Mouse (Mus musculus) stomach, embryonic 14.5 days (tissue): ENCODE results near the gene Card19. TPM values are rescaled to one million over a fixed set of nuclear protein-coding genes. Genes with fewer than 3 reads are reported as not detected.

ENCODE experiments used
- ATAC-seq: fragments of 200-750 bp; cut with Nextera tagmentation; 2 replicates; pipeline ENCODE4 v1.8.0; 2017; ENCODE audit warnings: low read depth, moderate TSS enrichment; ENCODE audit not compliant: insufficient number of reproducible peaks, insufficient read depth, low FRiP score
- H3K27ac ChIP-seq: fragments of 300-500 bp; sonication (generic); 2 replicates; pipeline ENCODE4 v1.5.1; 2014; ENCODE audit warnings: mild to moderate bottlenecking, low read length, moderate library complexity, mixed read lengths
- H3K27me3 ChIP-seq: fragments of 300-500 bp; sonication (generic); 2 replicates; pipeline ENCODE4 v1.6.1; 2014; ENCODE audit warnings: low read length, control low read depth, mixed read lengths; ENCODE audit not compliant: control insufficient read depth, insufficient read depth
- H3K36me3 ChIP-seq: fragments of 300-500 bp; sonication (generic); 2 replicates; pipeline ENCODE4 v1.6.1; 2014; ENCODE audit warnings: mild to moderate bottlenecking, control low read depth, low read length, moderate library complexity, mixed read lengths; ENCODE audit not compliant: control insufficient read depth, insufficient read depth
- H3K4me1 ChIP-seq: fragments of 300-500 bp; sonication (generic); 2 replicates; pipeline ENCODE4 v1.6.1; 2014; ENCODE audit warnings: low read length, control low read depth, mixed read lengths; ENCODE audit not compliant: control insufficient read depth, insufficient read depth
- H3K4me2 ChIP-seq: fragments of 300-500 bp; sonication (generic); replicated peaks from 2 replicates; pipeline ENCODE4 v1.6.1; 2014; ENCODE audit warnings: low read depth, low read length, control low read depth
- H3K4me3 ChIP-seq: fragments of 300-500 bp; sonication (generic); 2 replicates; pipeline ENCODE4 v1.5.1; 2014; ENCODE audit warnings: low read depth, low read length, control low read depth
- H3K9ac ChIP-seq: fragments of 300-500 bp; sonication (generic); replicated peaks from 2 replicates; pipeline ENCODE4 v1.6.1; 2014; ENCODE audit warnings: low read depth, mild to moderate bottlenecking, control low read depth, low read length, moderate library complexity, mixed read lengths
- H3K9me3 ChIP-seq: fragments of 300-500 bp; sonication (generic); 2 replicates; pipeline ENCODE4 v1.6.1; 2016; ENCODE audit warnings: low read depth, low read length, control low read depth; ENCODE audit not compliant: control insufficient read depth
- WGBS: fragments of 180-500 bp; shearing (Covaris S2); extraction: QIAGEN DNeasy Blood & Tissue Kit; methylation state at CpG from one replicate; pipeline ENCODE4 v1.1.7; 2014; 5-methylcytosine and 5-hydroxymethylcytosine counted together
- polyA plus RNA-seq: library from polyadenylated mRNA; unstranded; fragments of >200 nt; fragmentation: Nextera tagmentation; extraction: Ambion mirVana; gene quantifications from 2 replicates; pipeline ENCODE4 v1.2.1, GENCODE M21; 2014

Card19 gene
- polyA plus RNA-seq, 1 experiment from 2014 or later: 57.0 TPM

- Histone ChIP-seq H3K27ac (no peak within 1 kb of the TSS), H3K4me1 (no peaks in the 10 kb centered on the region), H3K9ac (no peak within 1 kb of the TSS), H3K27me3 (peaks cover 14% of the 10 kb centered on the region; the same call in 1 of the 2 replicates), H3K9me3 (no peaks in the 10 kb centered on the region), H3K4me2 (peak within 1 kb of the TSS; percentile 82), H3K36me3 (no peaks in the 10 kb centered on the region), H3K4me3 (peak within 1 kb of the TSS; percentile 40)
- no peak for ATAC-seq
- WGBS: 17% methylated on average over 7 of the region's 8 CpGs
Observed at GRCm38 (mm10) chr13:49248467-49248862, 32.6 kb upstream of the Card19 start, which contains the start of gene Susd3. Susd3 (minus strand) TSS chr13:49248706.

- peak overlapping the region; percentile 82 for H3K4me2 ChIP-seq
- ATAC-seq: peak; percentile 76
- H3K9me3 ChIP-seq: no peaks in the 10 kb centered on the region
- WGBS: 1% methylated on average over 58 of the region's 58 CpGs
- H3K36me3 ChIP-seq: no peaks in the 10 kb centered on the region
- H3K9ac ChIP-seq: no peak overlapping the region
- no peak overlapping the region for H3K27ac ChIP-seq
- H3K27me3 ChIP-seq: peaks cover 14% of the 10 kb centered on the region; the same call in 1 of the 2 replicates
- H3K4me1 ChIP-seq: no peaks in the 10 kb centered on the region
- H3K4me3 ChIP-seq: peak overlapping the region; percentile 40
Observed at GRCm38 (mm10) chr13:49247740-49248466, 32.1 kb upstream of the Card19 start.

- no peak for ATAC-seq
- peak overlapping the region; percentile 40 for H3K4me3 ChIP-seq
- 38% methylated on average over 12 of the region's 12 CpGs for WGBS
- no peaks in the 10 kb centered on the region for H3K36me3 ChIP-seq
- H3K9ac ChIP-seq: no peak overlapping the region
- no peaks in the 10 kb centered on the region for H3K4me1 ChIP-seq
- H3K27ac ChIP-seq: no peak overlapping the region
- H3K27me3 ChIP-seq: peaks cover 14% of the 10 kb centered on the region; the same call in 1 of the 2 replicates
- no peaks in the 10 kb centered on the region for H3K9me3 ChIP-seq
- H3K4me2 ChIP-seq: peak overlapping the region; percentile 82
Observed at GRCm38 (mm10) chr13:49247232-49247739, 31.4 kb upstream of the Card19 start.

- Histone ChIP-seq H3K27ac (no peak overlapping the region), H3K4me3 (no peak overlapping the region), H3K27me3 (peaks cover 14% of the 10 kb centered on the region; the same call in 1 of the 2 replicates), H3K4me1 (no peaks in the 10 kb centered on the region), H3K9ac (no peak overlapping the region), H3K4me2 (no peak overlapping the region), H3K9me3 (no peaks in the 10 kb centered on the region), H3K36me3 (no peaks in the 10 kb centered on the region)
- 76% methylated on average over 2 of the region's 2 CpGs for WGBS
- ATAC-seq: no peak
Observed at GRCm38 (mm10) chr13:49246626-49247025, 30.8 kb upstream of the Card19 start.

GRCm38 (mm10) chr13:49246011-49246410, 30.2 kb upstream of the Card19 start:
- Histone ChIP-seq H3K4me2 (no peak overlapping the region), H3K36me3 (no peaks in the 10 kb centered on the region), H3K27ac (no peak overlapping the region), H3K4me1 (no peaks in the 10 kb centered on the region), H3K27me3 (peaks cover 14% of the 10 kb centered on the region; the same call in 1 of the 2 replicates), H3K9me3 (no peaks in the 10 kb centered on the region), H3K4me3 (no peak overlapping the region), H3K9ac (no peak overlapping the region)
- no peak for ATAC-seq
- 72% methylated on average over 3 of the region's 3 CpGs for WGBS

GRCm38 (mm10) chr13:49245251-49245650, 29.4 kb upstream of the Card19 start:
- Histone ChIP-seq H3K27me3 (peaks cover 14% of the 10 kb centered on the region; the same call in 1 of the 2 replicates), H3K4me3 (no peak overlapping the region), H3K4me1 (no peaks in the 10 kb centered on the region), H3K9me3 (no peaks in the 10 kb centered on the region), H3K9ac (no peak overlapping the region), H3K36me3 (no peaks in the 10 kb centered on the region), H3K27ac (no peak overlapping the region), H3K4me2 (no peak overlapping the region)
- WGBS: 51% methylated on average over 4 of the region's 4 CpGs
- no peak for ATAC-seq

- 92% methylated on average over 2 of the region's 2 CpGs for WGBS
- Histone ChIP-seq H3K36me3 (no peaks in the 10 kb centered on the region), H3K27me3 (peaks cover 14% of the 10 kb centered on the region; the same call in 1 of the 2 replicates), H3K27ac (no peak overlapping the region), H3K4me1 (no peaks in the 10 kb centered on the region), H3K4me3 (no peak overlapping the region), H3K4me2 (no peak overlapping the region), H3K9me3 (no peaks in the 10 kb centered on the region), H3K9ac (no peak overlapping the region)
- no peak for ATAC-seq
Observed at GRCm38 (mm10) chr13:49243492-49243891, 27.7 kb upstream of the Card19 start.

GRCm38 (mm10) chr13:49242321-49243065, 26.7 kb upstream of the Card19 start:
- Histone ChIP-seq H3K9me3 (no peaks in the 10 kb centered on the region), H3K9ac (no peak overlapping the region), H3K4me3 (no peak overlapping the region), H3K27ac (no peak overlapping the region), H3K36me3 (no peaks in the 10 kb centered on the region), H3K27me3 (0 out of 2 replicates have a peak, but pooled peaks cover 7% of the 10 kb centered on the region), H3K4me1 (no peaks in the 10 kb centered on the region), H3K4me2 (no peak overlapping the region)
- WGBS: 65% methylated on average over 9 of the region's 9 CpGs
- no peak for ATAC-seq
